ENCODE assay signal across 8 mouse cellular contexts in genomic region chr11:45926640-45927082, GRCm38 (mm10). TPM values are rescaled to one million over a fixed set of nuclear protein-coding genes. Genes with fewer than 3 reads are reported as not detected.
DNase-seq lines count a peak whose midpoint lies in the region; ATAC-seq and TF ChIP-seq lines count a peak whose summit lies in the region.

No protein-coding gene starts in this region.

- peak; percentile 92 for ATAC-seq in embryonic facial prominence, embryonic 14.5 days (ENCODE audit: low read depth)
- peak; percentile 88 for ATAC-seq in limb, embryonic 13.5 days (ENCODE audit: low FRiP score, low read depth)
- peak; percentile 89 for ATAC-seq in midbrain, embryonic 15.5 days (replicated peaks)

- no peaks in the 10 kb centered on the region for H3K4me1 ChIP-seq in bone marrow, adult 2 months (ENCODE audit: control insufficient read depth, insufficient read depth, low read length)
- no peaks in the 10 kb centered on the region for H3K4me1 ChIP-seq in embryonic facial prominence, embryonic 14.5 days (ENCODE audit: control insufficient read depth, insufficient read depth, low read length)
- H3K4me1 ChIP-seq in limb, embryonic 13.5 days, result peaks cover 12% of the 10 kb centered on the region
- H3K4me1 ChIP-seq in midbrain, embryonic 15.5 days, result peaks cover 13% of the 10 kb centered on the region; the same call in 1 of the 2 replicates

- H3K27ac ChIP-seq in bone marrow, adult 2 months (ENCODE audit: control insufficient read depth, insufficient read depth, low read depth, low read length, poor library complexity), result no peak overlapping the region
- no peak overlapping the region; the same call in 1 of the 2 replicates for H3K27ac ChIP-seq in embryonic facial prominence, embryonic 14.5 days (replicated peaks; ENCODE audit: low read depth, low read length)
- H3K27ac ChIP-seq in limb, embryonic 13.5 days, result no peak overlapping the region
- peak overlapping the region; percentile 46 for H3K27ac ChIP-seq in midbrain, embryonic 15.5 days

- H3K9me3 ChIP-seq in embryonic facial prominence, embryonic 14.5 days (ENCODE audit: control insufficient read depth, low read length), result no peaks in the 10 kb centered on the region
- H3K9me3 ChIP-seq in limb, embryonic 13.5 days, result no peaks in the 10 kb centered on the region
- no peaks in the 10 kb centered on the region for H3K9me3 ChIP-seq in midbrain, embryonic 15.5 days

- TF ChIP-seq POLR2A in bone marrow, adult 2 months (IDR thresholded peaks at IDR 0.05; ENCODE audit: borderline replicate concordance, control insufficient read depth, low read depth, low read length), result no peak

- peak overlapping the region; percentile 63 for H3K9ac ChIP-seq in embryonic facial prominence, embryonic 14.5 days (ENCODE audit: low read depth, low read length)
- peak overlapping the region; percentile 56 for H3K9ac ChIP-seq in limb, embryonic 13.5 days
- no peak overlapping the region for H3K9ac ChIP-seq in midbrain, embryonic 15.5 days

- H3K4me3 ChIP-seq in bone marrow, adult 2 months (replicated peaks; ENCODE audit: control insufficient read depth, low read depth, low read length), result peak overlapping the region; percentile 60
- peak overlapping the region; percentile 45 for H3K4me3 ChIP-seq in embryonic facial prominence, embryonic 14.5 days (ENCODE audit: low read depth, low read length)
- H3K4me3 ChIP-seq in limb, embryonic 13.5 days, result peak overlapping the region; percentile 42
- H3K4me3 ChIP-seq in midbrain, embryonic 15.5 days, result peak overlapping the region; percentile 32

- WGBS in bone marrow, adult 2 months, result under 1% methylated on average over 9 of the region's 9 CpGs
- WGBS in embryonic facial prominence, embryonic 14.5 days, result under 1% methylated on average over 9 of the region's 9 CpGs
- under 1% methylated on average over 9 of the region's 9 CpGs for WGBS in limb, embryonic 13.5 days
- whole genome bisulfite sequencing in midbrain, embryonic 15.5 days, result 0% methylated on average over 9 of the region's 9 CpGs

- H3K36me3 ChIP-seq in embryonic facial prominence, embryonic 14.5 days (ENCODE audit: control insufficient read depth, insufficient read depth, low read length), result no peaks in the 10 kb centered on the region
- peaks cover 20% of the 10 kb centered on the region for H3K36me3 ChIP-seq in limb, embryonic 13.5 days
- H3K36me3 ChIP-seq in midbrain, embryonic 15.5 days (replicated peaks), result peaks cover 6% of the 10 kb centered on the region; the same call in 1 of the 2 replicates

- peak; percentile 81 to 82 for DNase-seq in B cell, adult 2 months
- peak; percentile 94 for DNase-seq in embryonic facial prominence, embryonic 14.5 days (ENCODE audit: low spot score)
- peak; percentile 79 for DNase-seq in heart, adult 8-10 months (ENCODE audit: low spot score)
- DNase-seq in kidney, adult 8-10 months, result peak; percentile 72 to 79
- peak; percentile 34 to 75 for DNase-seq in spleen, adult 18-20 months

- H3K27me3 ChIP-seq in embryonic facial prominence, embryonic 14.5 days (replicated peaks; ENCODE audit: control insufficient read depth, insufficient read depth, low read length), result no peaks in the 10 kb centered on the region
- no peaks in the 10 kb centered on the region for H3K27me3 ChIP-seq in limb, embryonic 13.5 days
- no peaks in the 10 kb centered on the region for H3K27me3 ChIP-seq in midbrain, embryonic 15.5 days (replicated peaks)

- H3K4me2 ChIP-seq in embryonic facial prominence, embryonic 14.5 days (ENCODE audit: low read depth, low read length), result peak overlapping the region; percentile 63
- peak overlapping the region; percentile 67 for H3K4me2 ChIP-seq in limb, embryonic 13.5 days (replicated peaks)
- peak overlapping the region; percentile 48 for H3K4me2 ChIP-seq in midbrain, embryonic 15.5 days

- TF ChIP-seq CTCF in bone marrow, adult 2 months (IDR thresholded peaks at IDR 0.05; ENCODE audit: control insufficient read depth, insufficient read depth, low read length), result peak; percentile 92

RNA-seq across cellular contexts. Expression of gene Lsm11, which starts 18.1 kb away (rescaled TPM):
- 1.6 and 2.6 TPM in 2 replicates for polyA plus RNA-seq in bone marrow, adult 2 months (2011; ENCODE audit: insufficient read depth, insufficient read length, low replicate concordance, missing spikeins)
- polyA plus RNA-seq in embryonic facial prominence, embryonic 14.5 days (2014; fragmentation: Nextera tagmentation; extraction: Ambion mirVana), result 8.3 TPM in 2 replicates
- total RNA-seq in heart, adult 8-10 months (2022), result 1 to 10 TPM; 2.1 to 3.5 (median 3.1) TPM
- polyA plus RNA-seq in limb, embryonic 13.5 days (2015; fragmentation: Nextera tagmentation; extraction: Ambion mirVana), result 6.8 and 7.8 TPM in 2 replicates
- polyA plus RNA-seq in midbrain, embryonic 15.5 days (2015; fragmentation: Nextera tagmentation; extraction: Ambion mirVana), result 23.5 and 26.1 TPM in 2 replicates

RNA-seq across cellular contexts. Expression of gene Thg1l, which starts 28.6 kb away (rescaled TPM):
- polyA plus RNA-seq in bone marrow, adult 2 months (2011; ENCODE audit: insufficient read depth, insufficient read length, low replicate concordance, missing spikeins), result 17.7 and 67.4 TPM in 2 replicates
- polyA plus RNA-seq in embryonic facial prominence, embryonic 14.5 days (2014; fragmentation: Nextera tagmentation; extraction: Ambion mirVana), result 9.6 and 10.9 TPM in 2 replicates
- 1 to 10 TPM; 4.2 to 6.1 (median 4.7) TPM for total RNA-seq in heart, adult 8-10 months (2022)
- polyA plus RNA-seq in limb, embryonic 13.5 days (2015; fragmentation: Nextera tagmentation; extraction: Ambion mirVana), result 14.3 and 16.3 TPM in 2 replicates
- polyA plus RNA-seq in midbrain, embryonic 15.5 days (2015; fragmentation: Nextera tagmentation; extraction: Ambion mirVana), result 10.1 and 10.2 TPM in 2 replicates

RNA-seq across cellular contexts. Expression of gene Sox30, which starts 53.4 kb away (rescaled TPM):
- polyA plus RNA-seq in bone marrow, adult 2 months (2011; ENCODE audit: insufficient read depth, insufficient read length, low replicate concordance, missing spikeins), result not detected in 2 replicates
- polyA plus RNA-seq in embryonic facial prominence, embryonic 14.5 days (2014; fragmentation: Nextera tagmentation; extraction: Ambion mirVana), result 0.21 and 0.24 TPM in 2 replicates
- total RNA-seq in heart, adult 8-10 months (2022), result under 1 TPM in 3 of 4 experiments, not detected in 1; 0.22 to 0.26 (median 0.25) TPM
- 0.22 and 0.31 TPM in 2 replicates for polyA plus RNA-seq in limb, embryonic 13.5 days (2015; fragmentation: Nextera tagmentation; extraction: Ambion mirVana)
- 0.18 and 0.23 TPM in 2 replicates for polyA plus RNA-seq in midbrain, embryonic 15.5 days (2015; fragmentation: Nextera tagmentation; extraction: Ambion mirVana)
